Mouse (Mus musculus): Measurements from ENCODE around the gene Parva. TPM values are rescaled to one million over a fixed set of nuclear protein-coding genes. Genes with fewer than 3 reads are reported as not detected.

Gene Parva
- polyA plus RNA-seq, 1 experiment from 2014 or later: 47.2 TPM

GRCm38 (mm10) chr7:112472708-112473281, 45.5 kb downstream of the Parva start:
- H3K9ac ChIP-seq (ENCODE audit: low read depth, low read length): no peak overlapping the region
- DNase-seq (ENCODE audit: low spot score) (no peak), ATAC-seq (ENCODE audit: low FRiP score) (no peak)

GRCm38 (mm10) chr7:112473649-112474435, 46.5 kb downstream of the Parva start:
- WGBS: 25% methylated on average over 14 of the region's 14 CpGs
- no peak overlapping the region for H3K9ac ChIP-seq (ENCODE audit: low read depth, low read length)

More at GRCm38 (mm10) chr7:112472708-112473281, 45.5 kb downstream of the Parva start:
- H3K27ac ChIP-seq (ENCODE audit: low read depth, low read length): no peak overlapping the region
- H3K27me3 ChIP-seq (ENCODE audit: control insufficient read depth, insufficient read depth, low read length): no peaks in the 10 kb centered on the region
- no peak overlapping the region for H3K4me3 ChIP-seq (ENCODE audit: low read depth, low read length)
- no peaks in the 10 kb centered on the region for H3K36me3 ChIP-seq (ENCODE audit: control insufficient read depth, insufficient read depth, low read length)
- peaks cover 5% of the 10 kb centered on the region for H3K4me1 ChIP-seq (replicated peaks; ENCODE audit: control insufficient read depth, insufficient read depth, low read length)
- WGBS: 57% methylated on average over 9 of the region's 9 CpGs
- no peaks in the 10 kb centered on the region for H3K9me3 ChIP-seq (ENCODE audit: control insufficient read depth, low read length)
- no peak overlapping the region for H3K4me2 ChIP-seq (replicated peaks; ENCODE audit: low read depth, low read length)

DNA sequence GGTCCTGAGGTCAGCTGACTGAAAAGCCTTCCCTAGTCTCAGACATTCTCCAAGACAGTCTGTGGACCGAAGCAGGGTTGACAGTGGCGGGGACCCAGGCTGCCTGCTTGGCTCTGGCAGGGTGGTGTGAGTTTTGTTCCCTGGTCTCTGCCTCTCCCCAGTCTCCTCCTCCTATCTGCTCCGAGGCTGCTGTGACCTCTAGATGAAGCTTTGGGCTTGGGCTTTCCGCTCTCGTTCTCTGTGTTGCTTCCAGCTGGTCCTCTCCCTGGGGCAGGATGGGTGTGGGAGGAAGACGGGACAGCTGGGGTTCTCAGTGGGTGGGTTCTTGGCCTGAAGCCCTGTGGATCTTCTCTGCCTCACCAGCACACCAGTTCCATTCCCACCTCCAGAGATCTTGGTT, 51.8 kb downstream of the Parva start:
- Histone ChIP-seq H3K4me1 (replicated peaks; ENCODE audit: control insufficient read depth, insufficient read depth, low read length) (peaks cover 2% of the 10 kb centered on the region; the same call in 1 of the 2 replicates), H3K4me2 (replicated peaks; ENCODE audit: low read depth, low read length) (no peak overlapping the region), H3K36me3 (ENCODE audit: control insufficient read depth, insufficient read depth, low read length) (no peaks in the 10 kb centered on the region), H3K9ac (ENCODE audit: low read depth, low read length) (no peak overlapping the region), H3K27ac (ENCODE audit: low read depth, low read length) (no peak overlapping the region), H3K27me3 (ENCODE audit: control insufficient read depth, insufficient read depth, low read length) (no peaks in the 10 kb centered on the region), H3K4me3 (ENCODE audit: low read depth, low read length) (no peak overlapping the region), H3K9me3 (ENCODE audit: control insufficient read depth, low read length) (no peaks in the 10 kb centered on the region)
- no peak for DNase-seq (ENCODE audit: low spot score)
- no peak for ATAC-seq (ENCODE audit: low FRiP score)
- WGBS: 61% methylated on average over 6 of the region's 6 CpGs

More at GRCm38 (mm10) chr7:112473649-112474435, 46.5 kb downstream of the Parva start:
- ATAC-seq (ENCODE audit: low FRiP score) (no peak), DNase-seq (ENCODE audit: low spot score) (no peak)
- H3K4me3 ChIP-seq (ENCODE audit: low read depth, low read length): no peak overlapping the region
- no peak overlapping the region for H3K27ac ChIP-seq (ENCODE audit: low read depth, low read length)
- H3K36me3 ChIP-seq (ENCODE audit: control insufficient read depth, insufficient read depth, low read length): no peaks in the 10 kb centered on the region
- peaks cover 5% of the 10 kb centered on the region for H3K4me1 ChIP-seq (replicated peaks; ENCODE audit: control insufficient read depth, insufficient read depth, low read length)
- H3K4me2 ChIP-seq (replicated peaks; ENCODE audit: low read depth, low read length): no peak overlapping the region
- no peaks in the 10 kb centered on the region for H3K27me3 ChIP-seq (ENCODE audit: control insufficient read depth, insufficient read depth, low read length)
- H3K9me3 ChIP-seq (ENCODE audit: control insufficient read depth, low read length): no peaks in the 10 kb centered on the region

GRCm38 (mm10) chr7:112481031-112481430, 53.7 kb downstream of the Parva start:
- Histone ChIP-seq H3K9ac (ENCODE audit: low read depth, low read length) (no peak overlapping the region), H3K27me3 (ENCODE audit: control insufficient read depth, insufficient read depth, low read length) (no peaks in the 10 kb centered on the region), H3K4me1 (replicated peaks; ENCODE audit: control insufficient read depth, insufficient read depth, low read length) (peaks cover 2% of the 10 kb centered on the region; the same call in 1 of the 2 replicates), H3K36me3 (ENCODE audit: control insufficient read depth, insufficient read depth, low read length) (no peaks in the 10 kb centered on the region), H3K27ac (ENCODE audit: low read depth, low read length) (no peak overlapping the region), H3K4me2 (replicated peaks; ENCODE audit: low read depth, low read length) (no peak overlapping the region), H3K4me3 (ENCODE audit: low read depth, low read length) (no peak overlapping the region), H3K9me3 (ENCODE audit: control insufficient read depth, low read length) (no peaks in the 10 kb centered on the region)
- ATAC-seq (ENCODE audit: low FRiP score) (no peak), DNase-seq (ENCODE audit: low spot score) (no peak)
- WGBS: 100% methylated on average over 1 of the region's 1 CpGs

DNA sequence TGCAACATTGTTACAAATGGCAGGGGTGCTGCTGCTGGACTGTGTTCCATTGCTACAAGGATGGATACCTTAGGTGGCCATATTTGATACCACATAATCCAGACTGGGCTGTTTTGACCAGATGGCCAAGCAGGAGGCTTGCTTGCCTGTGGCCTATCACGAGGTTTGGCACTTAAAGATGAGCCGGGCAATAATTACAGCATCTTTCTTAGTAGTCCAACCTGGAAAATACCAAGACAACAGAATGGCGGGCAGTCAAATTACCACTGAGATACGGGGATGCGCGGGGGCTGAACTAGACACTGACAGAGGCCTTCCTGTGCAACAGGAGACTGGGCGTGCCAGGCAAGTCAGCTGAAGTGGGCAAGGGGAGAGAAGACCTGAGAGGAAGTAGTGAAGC, 55.3 kb downstream of the Parva start:
- H3K36me3 ChIP-seq (ENCODE audit: control insufficient read depth, insufficient read depth, low read length): no peaks in the 10 kb centered on the region
- no peak overlapping the region for H3K4me3 ChIP-seq (ENCODE audit: low read depth, low read length)
- 92% methylated on average over 7 of the region's 7 CpGs for WGBS
- H3K27me3 ChIP-seq (ENCODE audit: control insufficient read depth, insufficient read depth, low read length): no peaks in the 10 kb centered on the region
- H3K4me2 ChIP-seq (replicated peaks; ENCODE audit: low read depth, low read length): no peak overlapping the region
- no peak overlapping the region for H3K27ac ChIP-seq (ENCODE audit: low read depth, low read length)
- no peaks in the 10 kb centered on the region for H3K9me3 ChIP-seq (ENCODE audit: control insufficient read depth, low read length)
- no peak for DNase-seq (ENCODE audit: low spot score)
- no peak overlapping the region for H3K9ac ChIP-seq (ENCODE audit: low read depth, low read length)
- peaks cover 2% of the 10 kb centered on the region; the same call in 1 of the 2 replicates for H3K4me1 ChIP-seq (replicated peaks; ENCODE audit: control insufficient read depth, insufficient read depth, low read length)
- no peak for ATAC-seq (ENCODE audit: low FRiP score)

DNA sequence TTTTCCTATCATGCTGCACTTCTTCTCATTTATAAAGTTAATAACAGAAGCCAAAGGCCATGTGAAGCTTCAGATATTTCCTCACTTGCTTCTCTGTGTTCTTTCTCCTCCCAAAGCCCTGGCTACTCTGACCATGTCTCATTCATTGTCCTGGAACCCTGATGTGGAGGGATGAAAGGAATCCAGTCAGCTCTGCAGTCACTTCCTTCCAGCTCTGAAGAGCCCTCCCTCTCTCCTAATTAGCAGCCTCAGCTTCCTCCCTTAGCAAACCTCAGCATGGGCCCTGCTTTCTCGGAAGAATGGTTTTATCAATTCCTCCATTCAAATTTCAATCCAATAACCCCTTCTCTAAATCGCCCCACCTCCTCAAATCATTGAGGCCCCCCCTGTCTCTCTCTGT, 56.1 kb downstream of the Parva start:
- H3K9ac ChIP-seq (ENCODE audit: low read depth, low read length): no peak overlapping the region
- no peaks in the 10 kb centered on the region for H3K9me3 ChIP-seq (ENCODE audit: control insufficient read depth, low read length)
- no peak overlapping the region for H3K4me3 ChIP-seq (ENCODE audit: low read depth, low read length)
- H3K27ac ChIP-seq (ENCODE audit: low read depth, low read length): no peak overlapping the region
- H3K27me3 ChIP-seq (ENCODE audit: control insufficient read depth, insufficient read depth, low read length): no peaks in the 10 kb centered on the region
- peaks cover 2% of the 10 kb centered on the region; the same call in 1 of the 2 replicates for H3K4me1 ChIP-seq (replicated peaks; ENCODE audit: control insufficient read depth, insufficient read depth, low read length)
- WGBS: 33% methylated on average over 2 of the region's 2 CpGs
- no peak for ATAC-seq (ENCODE audit: low FRiP score)
- H3K36me3 ChIP-seq (ENCODE audit: control insufficient read depth, insufficient read depth, low read length): no peaks in the 10 kb centered on the region
- no peak for DNase-seq (ENCODE audit: low spot score)
- H3K4me2 ChIP-seq (replicated peaks; ENCODE audit: low read depth, low read length): no peak overlapping the region

GRCm38 (mm10) chr7:112490825-112491224, 63.5 kb downstream of the Parva start:
- 73% methylated on average over 2 of the region's 2 CpGs for WGBS
- H3K27me3 ChIP-seq (ENCODE audit: control insufficient read depth, insufficient read depth, low read length): no peaks in the 10 kb centered on the region
- no peak overlapping the region for H3K9ac ChIP-seq (ENCODE audit: low read depth, low read length)
- no peaks in the 10 kb centered on the region for H3K36me3 ChIP-seq (ENCODE audit: control insufficient read depth, insufficient read depth, low read length)
- H3K27ac ChIP-seq (ENCODE audit: low read depth, low read length): no peak overlapping the region
- no peak for ATAC-seq (ENCODE audit: low FRiP score)
- H3K4me1 ChIP-seq (replicated peaks; ENCODE audit: control insufficient read depth, insufficient read depth, low read length): no peaks in the 10 kb centered on the region
- DNase-seq (ENCODE audit: low spot score): no peak
- H3K4me3 ChIP-seq (ENCODE audit: low read depth, low read length): no peak overlapping the region
- H3K9me3 ChIP-seq (ENCODE audit: control insufficient read depth, low read length): no peaks in the 10 kb centered on the region
- H3K4me2 ChIP-seq (replicated peaks; ENCODE audit: low read depth, low read length): no peak overlapping the region

DNA sequence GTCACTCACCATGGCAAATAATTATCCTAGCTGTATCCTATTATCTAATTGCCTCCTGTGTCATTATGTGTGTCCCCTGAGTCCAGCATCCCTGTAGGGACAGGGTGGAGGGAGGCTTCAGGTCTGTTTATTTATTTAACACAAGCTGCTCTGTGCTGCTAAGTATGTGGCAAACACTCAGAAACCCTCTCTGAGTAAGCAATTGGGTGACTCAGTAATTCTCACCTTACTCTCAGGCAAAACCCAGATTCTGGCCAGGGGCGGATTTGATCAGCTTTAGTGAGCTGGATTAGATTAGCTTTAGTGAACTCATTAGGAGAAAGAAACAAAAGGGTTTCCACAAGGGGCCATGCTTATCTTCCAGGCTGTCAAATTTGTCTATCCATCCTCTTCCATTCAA, 64.4 kb downstream of the Parva start:
- DNase-seq (ENCODE audit: low spot score): no peak
- Histone ChIP-seq H3K27me3 (ENCODE audit: control insufficient read depth, insufficient read depth, low read length) (no peaks in the 10 kb centered on the region), H3K4me3 (ENCODE audit: low read depth, low read length) (no peak overlapping the region), H3K4me2 (replicated peaks; ENCODE audit: low read depth, low read length) (no peak overlapping the region), H3K9ac (ENCODE audit: low read depth, low read length) (no peak overlapping the region), H3K36me3 (ENCODE audit: control insufficient read depth, insufficient read depth, low read length) (no peaks in the 10 kb centered on the region), H3K4me1 (replicated peaks; ENCODE audit: control insufficient read depth, insufficient read depth, low read length) (no peaks in the 10 kb centered on the region), H3K9me3 (ENCODE audit: control insufficient read depth, low read length) (no peaks in the 10 kb centered on the region), H3K27ac (ENCODE audit: low read depth, low read length) (no peak overlapping the region)
- 75% methylated on average over 1 of the region's 1 CpGs for WGBS
- no peak for ATAC-seq (ENCODE audit: low FRiP score)

GRCm38 (mm10) chr7:112495950-112496349, 68.6 kb downstream of the Parva start:
- Histone ChIP-seq H3K27me3 (ENCODE audit: control insufficient read depth, insufficient read depth, low read length) (no peaks in the 10 kb centered on the region), H3K9me3 (ENCODE audit: control insufficient read depth, low read length) (no peaks in the 10 kb centered on the region), H3K9ac (ENCODE audit: low read depth, low read length) (no peak overlapping the region), H3K4me3 (ENCODE audit: low read depth, low read length) (no peak overlapping the region), H3K4me1 (replicated peaks; ENCODE audit: control insufficient read depth, insufficient read depth, low read length) (0 out of 2 replicates have a peak, but pooled peaks cover 3% of the 10 kb centered on the region), H3K27ac (ENCODE audit: low read depth, low read length) (no peak overlapping the region), H3K4me2 (replicated peaks; ENCODE audit: low read depth, low read length) (no peak overlapping the region), H3K36me3 (ENCODE audit: control insufficient read depth, insufficient read depth, low read length) (no peaks in the 10 kb centered on the region)
- ATAC-seq (ENCODE audit: low FRiP score) (no peak), DNase-seq (ENCODE audit: low spot score) (no peak)
- WGBS: 70% methylated on average over 8 of the region's 8 CpGs
